Mouse (Mus musculus) spleen, adult 2 months (tissue): ENCODE results near the gene Pcbp2. TPM values are rescaled to one million over a fixed set of nuclear protein-coding genes. Genes with fewer than 3 reads are reported as not detected.
A peak's percentile ranks its signal among the peaks of the same experiment; 100 is the strongest.

Experiments used
- DNase-seq, 2 experiments: peaks; one replicate each; pipeline versions ENCODE4 v3.0.0 to v3.0.0-alpha.2; 2012 to 2021; ENCODE audit warnings: low spot score in 2 of 2, low read depth in 1 of 2
- H3K27ac ChIP-seq: fragments of 200-500 bp; 2 replicates; pipeline ENCODE4 v1.5.1; 2012; ENCODE audit warnings: low read length, inconsistent platforms; ENCODE audit not compliant: insufficient read depth
- H3K27me3 ChIP-seq: fragments of 200-500 bp; 2 replicates; pipeline ENCODE4 v1.6.1; 2012; ENCODE audit warnings: mild to moderate bottlenecking, moderate library complexity, low read length, inconsistent platforms; ENCODE audit not compliant: control insufficient read depth, insufficient read depth
- H3K36me3 ChIP-seq: fragments of 200-500 bp; 2 replicates; pipeline ENCODE4 v1.6.1; 2012; ENCODE audit warnings: mild to moderate bottlenecking, low read length, inconsistent platforms; ENCODE audit not compliant: control insufficient read depth, insufficient read depth
- H3K4me1 ChIP-seq: fragments of 200-500 bp; 2 replicates; pipeline ENCODE4 v1.6.1; 2011; ENCODE audit warnings: inconsistent platforms; ENCODE audit not compliant: control insufficient read depth, insufficient read depth, insufficient read length
- H3K4me3 ChIP-seq: fragments of 200-500 bp; 2 replicates; pipeline ENCODE4 v1.5.1; 2011; ENCODE audit warnings: mild to moderate bottlenecking, inconsistent platforms; ENCODE audit not compliant: insufficient read depth, insufficient read length; ENCODE audit errors: extremely low read depth
- CTCF ChIP-seq: fragments of 200-500 bp; IDR thresholded peaks from 2 replicates; pipeline ENCODE4 v1.5.1; 2011; ENCODE audit warnings: mild to moderate bottlenecking, inconsistent platforms; ENCODE audit not compliant: insufficient read depth, insufficient read length, insufficient replicate concordance; ENCODE audit errors: extremely low read depth
- POLR2A ChIP-seq: fragments of 200-500 bp; IDR thresholded peaks from 2 replicates; pipeline ENCODE4 v1.6.1; 2011; ENCODE audit warnings: low read depth, low read length, inconsistent platforms
- WGBS: fragments of 180-500 bp; shearing (Covaris S2); methylation state at CpG from one replicate; pipeline ENCODE4 v1.1.7; 2018; 5-methylcytosine and 5-hydroxymethylcytosine counted together
- polyA plus RNA-seq: library from polyadenylated mRNA; depleted of rRNA; stranded (reverse); fragments of >200 nt; gene quantifications from 2 replicates; pipeline ENCODE4 v1.2.3, GENCODE M21; 2012

Pcbp2 gene
- polyA plus RNA-seq, 1 experiment: 378 TPM

DNA sequence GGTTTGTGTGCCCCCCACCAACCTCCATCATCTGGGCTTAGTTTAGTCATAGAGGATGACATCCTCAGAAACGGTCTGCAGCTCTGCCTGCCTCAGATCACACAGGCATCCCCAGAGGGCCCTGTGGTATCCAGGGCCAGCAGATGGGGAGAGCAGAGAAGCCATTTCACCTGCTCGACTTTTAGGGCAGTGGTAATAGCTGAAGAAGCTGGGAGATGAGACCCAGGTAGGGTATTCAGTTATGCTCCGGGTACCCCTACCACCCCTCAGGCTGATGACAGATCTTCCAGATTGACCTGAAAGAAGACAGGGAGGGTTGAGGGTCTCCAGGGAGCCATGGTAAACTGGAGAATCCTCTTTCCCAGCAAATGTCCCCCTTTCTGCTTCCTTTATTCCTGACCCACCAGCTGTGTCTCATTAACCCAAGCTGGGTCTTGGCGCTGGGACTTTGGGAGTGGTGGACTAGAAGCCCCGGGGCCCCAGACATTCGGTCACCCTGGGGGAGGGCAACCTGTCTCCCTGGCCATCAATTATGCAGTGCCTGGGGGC, 41.0 kb downstream of the Pcbp2 start:
- Histone ChIP-seq H3K27me3 (no peaks in the 10 kb centered on the region), H3K27ac (no peak overlapping the region), H3K4me1 (peaks cover 3% of the 10 kb centered on the region), H3K36me3 (no peaks in the 10 kb centered on the region), H3K4me3 (no peak overlapping the region)
- TF ChIP-seq CTCF (no peak), POLR2A (no peak)
- DNase-seq: no peak
- 57% methylated on average over 6 of the region's 6 CpGs for WGBS

DNA sequence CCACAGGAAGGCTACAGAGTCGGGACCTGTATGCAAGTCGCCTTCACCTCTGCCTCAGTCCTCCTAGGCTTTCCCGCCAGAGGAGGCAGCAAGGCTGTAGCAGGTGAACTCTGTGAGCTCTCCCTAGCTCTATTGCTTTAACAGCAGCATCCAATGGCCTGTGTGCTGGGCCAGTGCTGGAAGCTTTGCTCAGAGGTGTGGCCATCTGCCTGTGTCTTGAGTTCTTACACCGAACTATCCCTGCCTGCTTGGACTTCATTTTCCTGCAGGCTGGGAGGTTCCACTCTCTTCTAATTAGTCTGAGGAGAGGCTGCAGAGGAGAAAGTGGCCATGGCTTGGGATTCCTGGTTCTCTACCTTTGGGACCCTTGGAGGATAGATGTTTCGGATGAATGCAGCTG, 41.7 kb downstream of the Pcbp2 start:
- WGBS: 84% methylated on average over 5 of the region's 5 CpGs
- Histone ChIP-seq H3K27me3 (no peaks in the 10 kb centered on the region), H3K4me1 (peaks cover 3% of the 10 kb centered on the region), H3K4me3 (no peak overlapping the region), H3K36me3 (no peaks in the 10 kb centered on the region), H3K27ac (no peak overlapping the region)
- no peak for DNase-seq
- no peak for TF ChIP-seq POLR2A
- no peak for TF ChIP-seq CTCF

DNA sequence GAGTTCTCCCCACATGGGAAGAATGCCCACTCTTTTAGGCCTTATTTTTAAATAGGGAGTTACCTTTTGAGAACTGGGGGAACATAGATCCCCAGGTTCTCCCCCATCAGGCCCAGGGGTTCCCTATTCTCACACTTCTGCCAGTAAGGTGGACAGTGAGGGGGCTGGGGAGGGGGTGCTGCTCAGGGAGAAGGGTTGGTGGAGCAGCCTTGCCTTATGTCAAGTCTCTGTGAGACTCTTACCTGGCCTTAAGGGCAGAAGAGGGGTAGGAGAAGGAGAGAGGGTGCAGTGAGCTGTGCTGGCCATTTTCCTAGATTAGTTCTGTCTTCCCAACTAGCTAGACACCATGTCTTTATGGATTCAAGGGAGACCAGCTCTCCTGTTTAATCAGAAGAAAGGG, 42.1 kb downstream of the Pcbp2 start:
- no peak for DNase-seq
- H3K36me3 ChIP-seq: no peaks in the 10 kb centered on the region
- no peak overlapping the region for H3K4me3 ChIP-seq
- TF ChIP-seq CTCF: no peak
- no peak for TF ChIP-seq POLR2A
- peaks cover 3% of the 10 kb centered on the region for H3K4me1 ChIP-seq
- no peak overlapping the region for H3K27ac ChIP-seq
- no peaks in the 10 kb centered on the region for H3K27me3 ChIP-seq

DNA sequence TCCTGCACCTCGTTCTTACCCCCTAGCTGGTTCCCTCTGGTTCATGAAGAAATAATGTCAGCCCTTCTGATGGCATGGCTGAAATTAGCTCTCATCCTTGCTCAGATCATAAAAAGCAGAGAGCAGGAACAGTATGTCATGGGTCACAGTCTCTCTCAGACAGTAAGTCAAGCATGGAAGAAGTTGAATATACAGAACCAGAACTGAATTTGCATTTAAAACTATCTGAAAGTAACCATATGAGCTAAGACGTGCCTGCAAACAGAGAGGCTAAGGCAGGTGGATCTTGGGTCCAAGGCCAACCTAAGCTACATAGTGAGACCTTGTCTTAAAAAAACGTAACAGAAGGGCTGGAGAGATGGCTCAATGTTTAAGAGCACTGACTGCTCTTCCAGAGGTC, 42.7 kb downstream of the Pcbp2 start:
- no peaks in the 10 kb centered on the region for H3K27me3 ChIP-seq
- no peak overlapping the region for H3K4me3 ChIP-seq
- DNase-seq: no peak
- TF ChIP-seq POLR2A: no peak
- TF ChIP-seq CTCF: no peak
- H3K4me1 ChIP-seq: peaks cover 3% of the 10 kb centered on the region
- no peaks in the 10 kb centered on the region for H3K36me3 ChIP-seq
- H3K27ac ChIP-seq: no peak overlapping the region
- 64% methylated on average over 3 of the region's 3 CpGs for WGBS

DNA sequence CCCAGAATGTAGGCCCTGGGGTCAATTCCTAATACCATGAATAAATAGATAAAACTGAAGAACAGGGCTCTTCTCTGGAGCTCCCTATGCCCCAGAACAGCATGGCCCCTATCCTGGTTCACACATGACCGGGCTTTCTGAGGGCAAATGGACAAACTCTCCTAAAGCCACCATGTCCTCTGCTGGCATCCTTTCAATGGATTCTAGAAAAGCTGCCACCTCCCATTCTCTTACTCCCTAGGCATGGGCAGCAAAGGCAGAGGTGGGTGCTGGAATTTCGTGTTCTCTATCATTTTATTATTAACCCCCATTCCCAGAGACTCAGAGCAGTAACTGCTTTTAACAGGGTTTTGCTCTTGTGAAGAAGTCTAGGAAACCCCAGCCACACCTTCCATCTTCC, 44.9 kb downstream of the Pcbp2 start:
- Histone ChIP-seq H3K27ac (no peak overlapping the region), H3K4me3 (no peak overlapping the region), H3K4me1 (peaks cover 5% of the 10 kb centered on the region; the same call in 1 of the 2 replicates), H3K36me3 (no peaks in the 10 kb centered on the region), H3K27me3 (no peaks in the 10 kb centered on the region)
- WGBS: 86% methylated on average over 2 of the region's 2 CpGs
- no peak for DNase-seq
- no peak for TF ChIP-seq CTCF
- TF ChIP-seq POLR2A: no peak

DNA sequence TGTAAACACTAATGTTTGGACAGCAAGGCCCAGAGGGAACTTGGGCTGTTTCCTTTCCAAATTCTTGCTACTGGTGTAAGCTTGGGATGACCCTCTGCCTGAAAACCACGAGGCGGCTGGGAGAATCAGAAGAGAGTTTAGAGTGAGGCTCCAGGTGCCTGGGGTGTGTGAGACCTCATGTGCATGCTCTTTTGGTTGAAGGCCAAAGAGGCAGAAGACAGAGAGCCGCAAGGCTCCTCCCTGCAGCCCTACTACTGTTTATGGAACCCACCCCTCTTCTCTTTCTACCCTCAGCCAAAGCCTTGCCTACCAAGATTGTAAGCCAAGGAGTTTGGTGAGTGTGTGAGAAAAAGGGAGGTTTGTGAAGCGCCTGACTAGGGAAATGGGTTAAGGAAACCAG, 45.5 kb downstream of the Pcbp2 start:
- no peak for DNase-seq
- WGBS: 91% methylated on average over 4 of the region's 4 CpGs
- Histone ChIP-seq H3K4me1 (peaks cover 2% of the 10 kb centered on the region; the same call in 1 of the 2 replicates), H3K4me3 (no peak overlapping the region), H3K27me3 (no peaks in the 10 kb centered on the region), H3K36me3 (no peaks in the 10 kb centered on the region), H3K27ac (no peak overlapping the region)
- no peak for TF ChIP-seq CTCF
- TF ChIP-seq POLR2A: no peak

DNA sequence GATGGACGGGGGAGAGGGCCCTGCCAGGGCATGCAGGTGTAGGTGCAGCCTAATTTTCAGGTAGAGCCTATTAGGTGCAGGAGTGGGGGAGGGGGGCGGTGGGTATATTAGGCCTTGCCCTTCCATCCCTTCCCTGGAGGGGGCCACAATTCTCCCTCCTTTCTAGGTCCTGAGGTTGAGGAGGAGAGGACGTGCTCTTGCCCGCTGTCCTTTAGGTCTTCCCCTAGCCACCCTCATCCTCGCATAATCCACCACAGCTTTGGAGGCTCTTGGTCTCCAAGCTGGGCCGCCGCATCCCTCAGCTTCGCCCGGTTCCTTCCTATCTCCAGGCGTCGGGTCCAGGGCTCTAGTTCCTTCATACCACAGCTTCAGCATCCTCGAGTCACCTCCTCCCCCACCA, 46.0 kb downstream of the Pcbp2 start:
- TF ChIP-seq CTCF: no peak
- TF ChIP-seq POLR2A: no peak
- no peaks in the 10 kb centered on the region for H3K27me3 ChIP-seq
- H3K36me3 ChIP-seq: no peaks in the 10 kb centered on the region
- DNase-seq: no peak
- peaks cover 2% of the 10 kb centered on the region; the same call in 1 of the 2 replicates for H3K4me1 ChIP-seq
- H3K4me3 ChIP-seq: peak overlapping the region; percentile 74
- WGBS: 19% methylated on average over 12 of the region's 12 CpGs
- peak overlapping the region; percentile 23; the same call in 1 of the 2 replicates for H3K27ac ChIP-seq
